Mouse (Mus musculus): Measurements from ENCODE around the gene Uvrag.

Uvrag gene

DNA sequence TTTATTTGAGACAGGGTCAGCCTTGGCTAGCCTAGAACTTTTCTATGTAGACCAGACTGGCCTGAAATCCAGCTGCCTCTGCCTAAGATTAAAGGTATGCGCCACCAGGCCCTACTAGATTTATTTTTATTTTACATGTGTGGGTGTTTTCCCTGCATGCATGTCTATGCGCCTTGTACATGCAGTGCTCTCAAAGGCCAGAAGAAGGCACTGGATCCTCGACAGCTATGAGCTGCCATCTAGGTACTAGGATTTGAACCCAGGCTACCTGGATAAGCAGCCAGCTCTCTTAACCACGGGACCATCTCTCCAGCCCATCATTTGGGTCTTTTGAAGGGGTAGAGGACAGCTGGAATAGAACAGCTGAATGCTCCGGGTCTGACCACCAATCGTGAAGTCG lies 21.5 kb upstream of the Uvrag start:
- no peak for DNase-seq

DNA sequence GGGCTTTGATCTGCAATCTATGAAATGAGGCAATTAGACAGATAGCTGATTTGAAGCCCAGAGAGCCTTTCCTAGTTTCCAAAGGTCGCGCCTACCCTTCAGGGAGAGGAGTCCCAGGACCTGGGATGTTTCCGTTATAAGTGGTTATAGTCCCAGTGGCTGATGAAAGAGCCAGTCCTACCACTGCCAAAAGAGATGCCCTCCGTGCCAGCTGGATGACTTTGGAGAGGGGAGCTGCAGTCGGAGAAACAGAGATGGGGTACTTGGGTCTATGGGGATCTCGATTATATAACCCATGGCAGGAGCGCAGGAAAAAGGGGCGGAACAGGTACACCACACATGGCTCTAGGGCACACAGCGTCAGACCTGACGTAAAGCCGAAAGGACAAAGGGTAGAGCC lies 21.0 kb upstream of the Uvrag start:
- no peak for DNase-seq

DNA sequence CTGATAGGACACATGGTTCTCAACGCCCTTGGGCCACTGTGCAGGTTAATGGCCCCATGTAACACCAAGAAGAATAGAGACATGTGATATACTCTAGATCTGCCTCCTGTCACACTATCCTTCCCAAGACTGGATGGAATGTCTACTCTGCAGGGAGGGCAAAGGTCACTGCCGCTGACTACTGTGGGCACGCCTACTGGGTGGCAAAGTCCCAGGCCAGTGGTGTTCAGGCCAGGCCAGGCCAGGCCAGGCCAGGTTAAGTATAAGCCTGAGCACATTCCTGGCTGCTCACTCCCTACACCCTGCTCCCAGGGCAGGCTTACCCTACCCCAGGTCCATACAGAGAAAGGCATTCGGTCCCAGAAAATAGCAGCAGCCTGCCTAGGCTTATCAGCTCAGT lies 20.6 kb upstream of the Uvrag start:
- DNase-seq, result no peak

DNA sequence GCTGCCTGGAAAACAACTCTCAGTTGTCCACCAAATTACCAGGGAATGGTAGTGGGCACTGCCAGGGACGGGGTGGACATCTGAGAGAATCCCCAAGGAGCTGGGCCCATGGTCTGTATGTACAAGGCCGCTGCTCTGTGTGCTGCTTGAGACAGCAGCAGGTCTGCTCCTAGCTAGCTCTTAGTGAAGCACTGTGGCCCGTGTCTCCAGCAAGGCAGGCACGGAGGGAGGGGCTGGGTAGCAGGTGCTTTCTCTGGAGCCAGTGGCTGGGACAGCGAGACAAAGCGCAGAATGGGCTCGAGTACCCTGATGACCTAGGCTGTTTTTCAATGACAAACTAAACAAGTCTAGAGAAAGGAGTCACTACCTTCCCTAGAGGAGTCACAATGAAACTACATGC lies 20.1 kb upstream of the Uvrag start:
- DNase-seq, result no peak

DNA sequence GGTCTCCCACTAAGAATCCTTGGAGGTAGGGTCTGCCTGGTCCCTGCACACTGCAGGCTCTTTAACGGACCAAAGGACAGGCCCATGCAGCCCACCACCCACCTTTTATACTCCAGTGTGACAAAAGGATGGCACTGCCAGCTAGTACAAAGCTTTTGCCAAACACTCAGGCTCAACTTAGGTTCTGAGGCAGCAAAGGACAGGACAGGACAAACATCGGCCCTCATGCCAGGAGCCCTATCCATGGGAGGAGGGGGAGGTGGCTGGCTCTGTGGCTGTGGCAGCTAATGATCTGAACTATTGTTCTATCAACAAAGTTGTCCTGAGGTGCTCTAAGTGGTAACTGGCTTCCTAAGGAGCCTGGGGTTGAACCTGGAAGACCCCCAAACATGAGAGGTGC lies 18.5 kb upstream of the Uvrag start:
- DNase-seq, result no peak

DNA sequence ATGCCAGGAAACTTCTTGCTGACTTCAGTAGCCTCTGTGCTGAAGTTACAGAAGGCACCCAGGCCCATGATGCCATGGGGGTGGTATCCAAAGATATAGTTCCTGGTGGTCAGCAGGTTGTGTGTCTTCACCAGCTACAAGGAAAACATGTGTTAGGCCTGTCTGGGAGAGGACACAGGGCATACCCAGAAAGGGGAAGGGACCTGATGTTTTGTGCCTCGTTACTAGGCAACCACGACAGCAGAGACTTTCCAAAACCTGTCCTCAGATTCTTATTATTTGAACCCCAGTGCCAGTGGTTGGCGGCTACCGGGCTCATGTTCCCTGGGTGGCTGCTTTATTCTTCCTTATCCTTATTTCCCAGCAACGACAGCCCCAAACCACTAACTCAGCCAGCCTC lies 18.0 kb upstream of the Uvrag start:
- no peak for DNase-seq

DNA sequence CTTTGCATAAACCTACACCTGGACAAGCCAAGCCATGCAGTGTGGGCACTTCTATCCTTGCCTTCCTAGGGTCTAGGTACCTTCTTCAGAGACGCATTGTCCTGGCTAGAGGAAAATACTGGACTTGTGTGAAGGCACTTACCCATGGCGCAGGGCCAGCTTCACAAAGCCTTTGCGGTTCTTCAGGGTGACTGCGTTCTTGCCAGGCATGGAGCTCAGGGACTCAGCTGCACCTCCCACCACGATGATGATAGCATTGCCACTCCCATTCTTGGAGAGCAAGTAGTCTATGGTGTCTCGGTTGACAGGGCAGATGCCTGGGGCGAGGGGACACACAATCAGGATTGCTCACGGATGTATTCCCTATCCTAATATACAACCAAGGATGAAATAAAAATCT lies 17.1 kb upstream of the Uvrag start:
- no peak for DNase-seq

DNA sequence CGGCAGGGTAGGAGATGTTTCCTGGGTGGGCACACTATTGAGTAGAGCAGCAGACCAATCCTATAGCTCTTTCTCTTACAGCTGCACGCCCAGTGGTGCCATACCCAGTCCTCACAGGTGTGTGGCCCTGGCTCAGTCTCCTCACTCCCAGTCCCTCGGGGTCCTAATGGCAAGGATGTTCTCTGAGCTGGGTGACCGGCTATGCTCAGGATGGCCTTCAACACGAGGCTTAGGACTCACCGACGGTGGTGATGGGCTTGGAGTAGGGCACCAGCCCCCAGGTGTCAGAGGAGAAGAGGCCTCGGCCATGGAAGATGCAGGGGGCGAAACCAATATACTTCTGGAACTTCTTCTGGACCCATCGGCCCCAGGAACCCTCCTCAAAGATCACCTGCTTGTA lies 15.8 kb upstream of the Uvrag start:
- no peak for DNase-seq

DNA sequence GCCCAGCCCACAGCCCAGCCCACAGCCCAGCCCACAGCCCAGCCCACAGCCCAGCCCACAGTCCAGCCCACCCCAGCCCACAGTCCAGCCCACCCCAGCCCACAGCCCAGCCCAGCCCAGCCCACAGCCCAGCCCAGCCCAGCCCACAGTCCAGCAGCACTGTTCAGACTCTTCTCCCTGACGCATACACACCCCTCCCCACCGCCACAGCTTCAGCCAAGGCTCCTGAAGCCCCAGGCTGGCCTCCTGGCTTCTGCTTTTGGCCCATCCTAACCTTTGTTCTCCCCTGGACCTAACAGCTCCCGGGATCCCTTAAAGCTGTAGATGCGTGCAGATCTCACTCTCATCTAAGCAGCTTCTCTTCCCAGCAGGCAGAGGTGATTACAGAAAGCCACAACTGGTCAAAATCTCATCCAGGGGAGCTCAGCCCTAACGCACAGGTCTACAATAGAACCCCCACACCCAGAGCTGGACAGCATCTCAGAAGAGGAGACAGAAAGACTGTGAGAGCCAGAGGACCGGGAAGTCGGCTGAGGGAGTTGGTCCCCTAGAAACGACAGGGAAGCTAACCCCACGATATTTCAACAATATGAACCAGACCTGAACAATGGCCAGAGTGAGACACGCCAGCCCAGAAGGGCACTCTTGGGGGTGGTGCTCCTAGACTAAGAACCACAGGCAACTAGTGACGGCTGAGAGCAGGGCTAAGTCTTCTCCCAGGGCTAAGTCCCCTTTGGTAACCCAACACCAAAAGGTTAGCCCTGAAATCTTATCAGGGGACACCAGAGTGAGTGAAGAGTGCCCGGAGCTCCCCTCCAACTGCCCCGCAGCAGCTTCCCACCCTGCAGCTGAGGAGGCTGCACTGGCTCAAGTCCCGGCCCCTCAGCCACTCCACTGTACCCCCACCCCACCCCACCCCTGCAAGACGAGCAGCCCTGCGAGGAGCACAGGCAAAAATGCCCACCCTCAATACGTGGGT lies 14.7 kb upstream of the Uvrag start:
- DNase-seq, result peak; percentile 83

DNA sequence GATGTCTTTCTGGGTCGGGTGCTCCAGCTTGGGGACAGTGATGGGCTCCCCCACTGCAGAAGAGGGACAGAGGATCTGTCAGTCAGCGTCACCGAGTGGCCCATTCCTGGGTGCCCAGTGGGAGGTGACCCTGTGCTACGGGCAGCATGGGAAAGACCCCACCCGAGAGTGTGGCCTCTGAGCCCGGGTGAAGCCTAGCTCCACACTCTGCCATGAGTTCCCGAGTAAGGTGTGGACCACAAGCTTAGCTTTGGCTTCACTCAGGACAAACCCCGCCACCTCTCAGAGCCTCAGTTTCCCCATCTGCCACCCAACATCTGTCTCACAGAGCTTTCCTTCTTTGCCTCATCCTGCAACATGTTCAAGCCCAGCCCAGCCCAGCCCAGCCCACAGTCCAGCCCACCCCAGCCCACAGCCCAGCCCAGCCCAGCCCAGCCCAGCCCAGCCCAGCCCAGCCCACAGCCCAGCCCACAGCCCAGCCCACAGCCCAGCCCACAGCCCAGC lies 13.8 kb upstream of the Uvrag start:
- peak; percentile 67 for DNase-seq

DNA sequence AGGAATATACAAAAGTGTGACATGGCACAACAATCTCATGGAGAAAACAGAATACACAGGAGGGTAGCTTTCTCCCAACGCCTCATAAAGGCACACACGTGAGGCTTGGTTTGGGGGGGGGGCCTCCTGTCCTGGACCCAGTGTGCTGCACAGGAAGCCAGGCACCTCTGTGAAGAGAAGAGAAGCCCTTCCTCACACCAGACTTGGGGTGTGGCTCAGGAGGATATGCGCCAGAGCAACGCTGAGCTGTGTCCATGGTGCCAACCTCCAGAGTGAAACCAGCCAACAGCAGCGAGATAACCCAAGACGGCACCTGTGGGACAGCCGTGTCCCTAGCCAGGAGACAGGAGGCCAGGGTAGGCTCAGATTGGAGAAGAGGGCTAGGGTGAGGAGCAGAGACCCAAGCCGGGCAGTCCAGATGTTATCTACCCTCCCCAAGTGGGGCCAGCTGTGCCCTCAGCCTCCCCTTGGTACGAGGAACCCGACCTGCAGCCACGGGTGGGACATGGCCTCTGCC lies 12.8 kb upstream of the Uvrag start:
- no peak for DNase-seq

DNA sequence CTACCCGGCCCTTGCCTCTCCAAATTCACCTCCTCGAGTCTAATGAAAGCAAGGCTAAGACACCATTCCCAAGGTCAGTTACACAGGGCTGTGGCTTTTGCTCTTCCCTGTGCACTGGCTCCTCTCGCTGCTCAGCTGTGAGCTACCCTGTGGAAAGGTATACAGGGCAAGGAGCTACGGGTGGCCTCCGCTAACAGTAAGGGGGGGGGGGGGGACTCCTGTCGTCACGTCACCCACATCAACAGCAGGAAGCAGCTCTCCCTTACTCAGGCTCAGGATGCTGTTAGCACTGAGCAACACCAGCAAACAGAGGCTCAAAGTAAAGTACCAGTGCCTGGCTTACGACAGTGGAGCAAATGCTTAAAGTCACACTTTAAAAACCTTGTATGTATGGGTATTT lies 11.8 kb upstream of the Uvrag start:
- DNase-seq, result no peak

DNA sequence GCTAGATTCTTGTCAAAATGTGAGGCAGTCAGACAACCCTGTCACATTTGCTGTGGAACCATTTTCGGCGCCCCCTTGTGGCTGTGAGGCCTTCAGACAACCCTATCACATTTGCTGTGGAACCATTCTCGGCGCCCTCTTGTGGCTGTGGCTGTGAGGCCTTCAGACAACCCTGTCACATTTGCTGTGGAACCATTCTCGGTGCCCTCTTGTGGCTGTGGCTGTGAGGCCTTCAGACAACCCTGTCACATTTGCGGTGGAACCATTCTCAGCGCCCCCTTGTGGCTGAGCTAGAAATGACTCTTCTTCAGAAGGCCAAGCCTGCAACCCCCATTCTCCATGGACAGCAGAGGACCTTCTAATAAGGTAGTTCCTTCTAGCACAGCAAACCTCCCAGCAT lies 10.4 kb upstream of the Uvrag start:
- peak; percentile 98 for DNase-seq

DNA sequence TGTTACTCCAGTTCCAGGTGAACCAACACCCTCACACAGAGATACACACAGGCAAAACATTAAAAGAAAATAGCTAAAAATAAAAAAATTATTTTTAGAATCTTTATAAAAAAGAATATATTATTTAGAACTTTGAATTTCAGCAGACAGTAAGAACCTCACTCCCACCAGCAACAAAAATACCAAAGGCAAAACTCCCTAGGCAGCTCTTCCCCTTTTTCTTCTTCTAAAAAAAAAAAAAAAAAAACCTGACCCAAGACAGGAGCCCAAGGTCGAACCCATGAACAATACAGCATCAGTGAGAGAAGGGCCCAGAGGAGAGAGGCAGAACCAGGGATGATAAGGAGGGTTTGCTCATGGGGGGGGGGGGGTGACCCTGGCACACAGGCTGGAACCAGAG lies 8.1 kb upstream of the Uvrag start:
- DNase-seq, result no peak

DNA sequence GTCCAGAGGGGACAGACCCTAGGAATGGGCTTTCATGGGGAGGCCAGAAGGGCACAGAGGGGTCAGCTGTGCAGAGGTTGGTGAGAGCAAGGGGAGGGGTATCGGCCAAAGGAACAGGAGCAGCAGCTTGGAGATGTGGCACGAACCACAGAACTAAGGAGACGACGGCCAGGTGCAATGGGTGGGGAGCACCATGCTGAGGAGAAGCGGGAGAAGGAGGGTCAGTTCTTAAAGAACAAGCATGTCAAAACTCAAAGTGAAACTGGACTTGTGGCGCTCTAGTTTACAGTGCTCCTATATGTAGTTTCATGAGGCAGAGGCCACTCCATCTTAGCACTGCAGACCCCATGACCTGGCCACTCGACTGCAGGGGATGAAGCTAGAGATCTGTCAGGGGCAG lies 6.6 kb upstream of the Uvrag start:
- DNase-seq, result no peak

DNA sequence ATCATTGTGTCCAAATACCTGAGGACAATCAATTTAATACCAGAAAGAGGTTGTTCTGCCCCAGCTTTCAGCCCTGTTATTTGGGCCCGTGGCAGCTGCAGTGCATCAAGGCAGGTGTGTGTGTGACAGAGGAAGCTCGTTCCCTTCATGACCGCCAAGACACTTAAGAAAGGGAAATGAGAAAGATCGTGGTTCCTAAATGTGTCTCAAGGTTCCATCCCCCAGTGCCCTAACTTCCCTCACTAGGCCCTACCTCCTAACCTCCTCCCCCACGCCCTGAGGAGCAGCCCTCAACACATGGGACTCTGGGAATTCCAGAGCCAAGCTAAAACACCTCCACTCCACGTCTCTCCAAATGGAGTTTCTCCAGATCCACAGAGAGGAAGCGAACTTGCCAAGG lies 6.0 kb upstream of the Uvrag start:
- DNase-seq, result no peak

DNA sequence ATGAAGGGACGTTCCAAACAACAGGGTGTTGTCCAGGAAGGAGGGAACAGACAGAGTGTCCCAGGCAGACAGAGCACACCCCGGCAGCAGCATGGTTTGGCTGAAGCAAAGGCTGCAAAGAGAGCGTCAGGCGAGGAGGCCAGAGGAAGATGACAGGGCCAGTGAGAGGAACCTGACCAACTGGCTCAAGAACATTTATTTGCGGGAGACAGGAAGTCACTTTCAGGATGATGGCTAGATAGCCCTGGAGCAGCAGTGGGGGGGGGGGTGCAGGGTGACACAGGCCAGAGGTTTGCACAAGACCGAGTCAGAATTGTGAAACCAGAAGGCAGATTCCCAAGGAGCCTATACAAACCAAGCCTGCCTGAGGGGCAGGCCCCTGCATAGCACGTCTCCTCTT lies 5.1 kb upstream of the Uvrag start:
- DNase-seq, result no peak

DNA sequence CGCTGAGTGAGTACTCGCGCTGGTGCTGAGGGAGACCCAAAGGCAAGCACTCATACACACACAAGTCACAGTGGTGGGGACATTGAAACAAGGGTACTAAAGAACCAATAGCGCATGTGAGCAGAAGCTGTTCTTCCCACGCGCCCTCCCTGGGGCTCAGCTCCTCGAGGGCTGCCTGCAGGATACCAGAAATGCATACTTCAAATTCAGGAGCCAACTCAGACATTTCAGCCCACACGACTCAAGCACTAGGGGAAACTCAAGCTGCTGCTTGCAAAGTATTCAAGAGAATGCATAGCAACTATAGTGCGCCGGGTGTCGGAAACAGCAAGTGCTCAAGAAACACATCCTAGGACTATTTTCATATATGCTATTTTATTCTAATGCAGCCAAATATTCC lies 3.7 kb upstream of the Uvrag start:
- DNase-seq, result no peak

DNA sequence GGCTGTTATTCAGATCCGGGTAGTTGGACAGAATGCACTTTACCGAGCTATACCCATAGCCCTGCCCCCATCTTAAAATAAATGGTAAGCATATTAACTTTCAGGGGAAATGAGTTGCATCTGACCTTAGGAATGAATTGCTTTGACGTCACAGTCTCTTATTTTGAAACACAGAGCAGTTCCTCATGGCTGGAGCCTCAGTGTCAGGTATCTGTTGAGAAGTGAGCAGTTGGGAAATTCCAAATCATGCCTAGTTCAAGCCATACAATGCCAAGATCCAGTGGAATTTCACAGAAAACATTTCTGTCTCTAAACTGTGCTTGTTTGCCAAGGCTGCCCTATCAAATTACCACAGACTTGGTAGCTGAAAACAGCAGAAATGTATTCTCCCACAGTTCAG lies 2.3 kb upstream of the Uvrag start:
- DNase-seq, result no peak

DNA sequence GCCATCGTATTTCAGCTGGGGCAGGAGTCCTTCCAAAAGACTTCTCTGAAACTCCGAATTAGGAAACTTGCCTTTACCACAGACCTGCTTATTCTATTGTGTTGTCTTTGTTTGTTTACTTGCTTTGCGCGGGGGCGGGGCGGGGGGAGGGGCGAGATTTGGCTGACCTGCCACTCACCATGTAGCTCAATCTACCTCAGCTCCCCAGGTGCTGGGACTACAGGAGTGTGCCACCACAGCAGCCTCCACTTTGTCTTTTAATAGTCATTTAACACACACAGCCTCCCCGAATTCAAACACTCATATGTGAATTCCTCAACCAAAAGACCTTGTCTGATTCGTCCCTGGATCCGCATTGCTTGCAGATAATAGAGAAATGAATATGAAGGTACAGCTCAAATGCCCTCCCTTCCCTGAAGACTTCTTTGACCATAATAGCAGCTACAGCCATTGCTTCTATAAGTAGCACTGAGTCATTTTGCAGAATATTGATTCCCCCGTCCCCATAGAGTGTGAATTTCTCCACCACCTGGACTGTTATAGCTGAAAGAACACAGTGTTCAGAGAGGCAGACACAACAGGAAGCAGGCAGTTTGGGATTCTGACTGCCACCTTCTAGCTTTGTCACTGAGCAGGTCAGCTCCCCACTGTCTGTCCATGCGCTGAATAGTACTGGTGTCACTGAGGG lies 1.1 kb upstream of the Uvrag start:
- DNase-seq, result no peak

DNA sequence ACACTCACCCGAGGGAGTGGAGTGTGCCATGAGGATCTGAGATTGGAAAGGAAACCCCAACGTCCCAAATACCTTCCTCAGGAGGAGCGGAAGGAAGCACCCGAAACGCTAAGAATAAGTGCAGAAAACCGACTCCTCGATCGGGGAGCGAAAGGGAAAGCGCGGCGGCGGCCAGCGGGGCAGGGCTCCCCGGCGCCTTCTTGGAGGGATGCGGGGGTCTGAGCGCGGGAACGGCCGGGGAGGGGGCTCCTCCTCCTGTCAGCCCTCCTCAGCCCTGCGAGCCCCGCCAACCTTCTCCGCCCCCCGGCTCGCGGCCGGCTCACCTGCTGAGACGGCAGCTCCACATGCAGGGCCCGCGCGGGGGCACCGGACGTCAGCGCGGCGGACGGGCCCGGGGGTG lies 430 bp downstream of the Uvrag start:
- no peak for DNase-seq

DNA sequence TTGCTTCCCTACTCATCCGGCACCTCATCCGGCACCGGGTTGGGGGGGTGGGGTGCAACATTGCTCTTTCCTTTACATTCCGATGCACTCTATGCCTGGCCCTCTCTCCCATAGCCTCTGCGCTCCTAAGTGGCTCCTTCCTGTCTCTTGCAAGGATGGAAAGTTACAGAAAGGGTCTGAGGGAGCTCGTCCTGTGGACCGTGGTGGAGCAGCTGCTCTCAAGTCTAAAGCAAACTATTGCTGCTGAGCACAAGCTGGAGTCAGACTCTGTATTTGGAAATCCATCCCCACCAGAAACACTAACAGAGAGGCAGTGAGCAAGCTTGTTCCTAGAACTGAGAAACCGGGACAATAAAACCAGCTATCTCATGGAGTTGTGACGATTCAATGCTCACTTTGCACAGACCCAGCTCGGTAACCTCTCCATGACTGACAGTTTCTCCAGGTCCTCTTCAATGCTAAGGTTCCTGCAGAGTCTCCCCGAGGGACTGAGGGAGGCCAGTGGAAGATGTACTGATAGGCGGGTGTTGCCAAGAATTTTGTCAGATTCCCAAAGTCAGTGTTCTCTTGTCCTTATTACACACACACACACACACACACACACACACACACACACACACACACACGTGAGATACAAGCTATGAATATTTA lies 975 bp downstream of the Uvrag start:
- peak; percentile 21 for DNase-seq

DNA sequence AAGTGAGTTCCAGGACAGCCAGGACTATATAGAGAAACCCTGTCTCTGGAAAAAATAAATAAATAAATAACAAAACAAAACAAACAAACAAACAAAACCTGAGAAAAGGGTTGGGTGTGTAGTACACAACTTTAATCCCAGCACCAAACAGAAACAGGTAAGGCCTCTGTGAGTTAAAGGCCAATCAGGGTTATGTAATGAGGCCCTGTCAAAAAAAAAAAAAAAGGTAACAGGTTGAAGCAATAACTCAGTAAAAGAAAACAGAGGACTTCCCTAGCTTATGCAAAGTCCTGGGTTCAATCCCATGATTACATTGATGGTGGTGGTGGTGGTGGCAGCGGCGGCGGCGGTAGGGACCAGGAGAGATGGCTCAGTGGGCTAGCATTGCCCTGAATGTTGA lies 3.4 kb downstream of the Uvrag start:
- no peak for DNase-seq

DNA sequence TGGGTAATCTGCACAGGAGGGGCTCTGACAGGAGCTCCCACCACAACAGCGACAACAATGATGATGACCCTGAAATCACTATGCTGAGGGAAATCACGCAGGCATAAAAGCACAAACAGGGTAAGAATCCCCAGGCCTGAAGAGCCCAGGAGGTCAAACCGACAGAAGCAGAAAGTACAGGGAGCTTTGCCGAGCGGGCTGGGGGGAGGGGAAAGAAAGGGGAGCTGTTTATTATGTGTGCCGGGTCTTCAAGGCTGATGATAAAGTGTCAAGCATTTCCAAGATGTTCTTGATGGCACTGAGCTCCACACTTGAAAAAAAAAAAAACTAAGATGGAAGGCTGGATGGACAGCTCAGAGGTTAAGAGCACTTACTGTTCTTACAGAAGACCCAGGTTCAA lies 4.2 kb downstream of the Uvrag start:
- DNase-seq, result no peak

All from retina, postnatal 1 day (tissue).